Mouse (Mus musculus): ENCODE data around the gene Dvl1.

The Dvl1 gene

GRCm38 (mm10) chr4:155846871-155847578 lies at the start of gene Dvl1:
Gene Dvl1 (plus strand): TSS chr4:155847402.
- peak; percentile 99 for DNase-seq (ENCODE audit: low spot score)

GRCm38 (mm10) chr4:155802075-155802474 lies 45.1 kb upstream of the Dvl1 start:
- DNase-seq (ENCODE audit: low spot score) = no peak

GRCm38 (mm10) chr4:155802741-155803339 lies 44.4 kb upstream of the Dvl1 start, which contains the start of gene Mrpl20:
Gene Mrpl20 (plus strand): TSS chr4:155802878.
- no peak for DNase-seq (ENCODE audit: low spot score)

GRCm38 (mm10) chr4:155803340-155804041 lies 43.7 kb upstream of the Dvl1 start:
- DNase-seq (ENCODE audit: low spot score) = peak; percentile 98

GRCm38 (mm10) chr4:155807841-155808240 lies 39.4 kb upstream of the Dvl1 start:
- no peak for DNase-seq (ENCODE audit: low spot score)

- DNase-seq (ENCODE audit: low spot score) = peak; percentile 91
Observed at GRCm38 (mm10) chr4:155811929-155812664, 35.1 kb upstream of the Dvl1 start, which contains the start of gene Ccnl2. Gene Ccnl2 (plus strand): TSS chr4:155812489.

GRCm38 (mm10) chr4:155812665-155813181 lies 34.5 kb upstream of the Dvl1 start:
- peak; percentile 70 for DNase-seq (ENCODE audit: low spot score)

GRCm38 (mm10) chr4:155817533-155817932 lies 29.7 kb upstream of the Dvl1 start:
- no peak for DNase-seq (ENCODE audit: low spot score)

GRCm38 (mm10) chr4:155821025-155821424 lies 26.2 kb upstream of the Dvl1 start:
- DNase-seq (ENCODE audit: low spot score) = no peak

- no peak for DNase-seq (ENCODE audit: low spot score)
Observed at GRCm38 (mm10) chr4:155823443-155823842, 23.8 kb upstream of the Dvl1 start.

GRCm38 (mm10) chr4:155829866-155830265 lies 17.3 kb upstream of the Dvl1 start:
- DNase-seq (ENCODE audit: low spot score) = no peak

GRCm38 (mm10) chr4:155830596-155830995 lies 16.6 kb upstream of the Dvl1 start:
- no peak for DNase-seq (ENCODE audit: low spot score)

GRCm38 (mm10) chr4:155831205-155831766 lies 15.9 kb upstream of the Dvl1 start, which contains the start of gene Aurkaip1:
Gene Aurkaip1 (plus strand): TSS chr4:155831272.
- peak; percentile 98 for DNase-seq (ENCODE audit: low spot score)

- peak; percentile 62 for DNase-seq (ENCODE audit: low spot score)
Observed at GRCm38 (mm10) chr4:155831831-155832230, 15.4 kb upstream of the Dvl1 start.

GRCm38 (mm10) chr4:155832321-155832720 lies 14.9 kb upstream of the Dvl1 start:
- DNase-seq (ENCODE audit: low spot score) = peak; percentile 45

GRCm38 (mm10) chr4:155833234-155833633 lies 14.0 kb upstream of the Dvl1 start:
- peak; percentile 38 for DNase-seq (ENCODE audit: low spot score)

GRCm38 (mm10) chr4:155833836-155834235 lies 13.4 kb upstream of the Dvl1 start:
- peak; percentile 88 for DNase-seq (ENCODE audit: low spot score)

GRCm38 (mm10) chr4:155837404-155838010 lies 9.7 kb upstream of the Dvl1 start:
- peak; percentile 46 for DNase-seq (ENCODE audit: low spot score)

- DNase-seq (ENCODE audit: low spot score) = peak; percentile 58
Observed at GRCm38 (mm10) chr4:155838187-155839153, 8.7 kb upstream of the Dvl1 start.

GRCm38 (mm10) chr4:155839483-155839910 lies 7.7 kb upstream of the Dvl1 start, which contains the start of gene Mxra8:
Gene Mxra8 (plus strand): TSS chr4:155839680.
- DNase-seq (ENCODE audit: low spot score) = peak; percentile 86

Measured in testis, postnatal 10 days (tissue).